Mouse (Mus musculus) embryonic facial prominence, embryonic 11.5 days (tissue): ENCODE measurements around the gene Ptprg. TPM values are rescaled to one million over a fixed set of nuclear protein-coding genes. Genes with fewer than 3 reads are reported as not detected.
"Not testable (repeated sequence)": the region's sequence is repeated elsewhere in the genome, so short reads cannot be mapped to it uniquely, and the experiment has no call there.

Experiments
- ATAC-seq: fragments of 200-750 bp; cut with Nextera tagmentation; replicated peaks from 2 replicates; pipeline ENCODE4 v1.8.0; 2017; ENCODE audit warnings: low read depth; ENCODE audit not compliant: insufficient number of reproducible peaks, low FRiP score, low TSS enrichment
- DNase-seq: peaks from one replicate; pipeline ENCODE4 v3.0.0-alpha.2; 2015; ENCODE audit warnings: low spot score
- H3K27ac ChIP-seq: fragments of 300-500 bp; sonication (generic); replicated peaks from 2 replicates; pipeline ENCODE4 v1.5.1; 2014; ENCODE audit warnings: mild to moderate bottlenecking, low read depth, low read length, control low read depth
- H3K27me3 ChIP-seq: fragments of 300-500 bp; sonication (generic); 2 replicates; pipeline ENCODE4 v1.6.1; 2014; ENCODE audit warnings: mild to moderate bottlenecking, low read length, moderate library complexity, mixed read lengths; ENCODE audit not compliant: control insufficient read depth, insufficient read depth
- H3K36me3 ChIP-seq: fragments of 300-500 bp; sonication (generic); replicated peaks from 2 replicates; pipeline ENCODE4 v1.6.1; 2014; ENCODE audit warnings: low read depth, mild to moderate bottlenecking, low read length, moderate library complexity, mixed read lengths; ENCODE audit not compliant: control insufficient read depth, insufficient read depth
- H3K4me1 ChIP-seq: fragments of 300-500 bp; sonication (generic); 2 replicates; pipeline ENCODE4 v1.6.1; 2014; ENCODE audit warnings: low read length, mixed read lengths; ENCODE audit not compliant: control insufficient read depth, insufficient read depth
- H3K4me2 ChIP-seq: fragments of 300-500 bp; sonication (generic); 2 replicates; pipeline ENCODE4 v1.6.1; 2014; ENCODE audit warnings: low read depth, mild to moderate bottlenecking, control low read depth, low read length, moderate library complexity
- H3K4me3 ChIP-seq: fragments of 300-500 bp; sonication (generic); 2 replicates; pipeline ENCODE4 v1.5.1; 2014; ENCODE audit warnings: low read depth, low read length, control low read depth
- H3K9ac ChIP-seq: fragments of 300-500 bp; sonication (generic); replicated peaks from 2 replicates; pipeline ENCODE4 v1.6.1; 2014; ENCODE audit warnings: mild to moderate bottlenecking, control low read depth, low read length
- H3K9me3 ChIP-seq: fragments of 300-500 bp; sonication (generic); replicated peaks from 2 replicates; pipeline ENCODE4 v1.6.1; 2016; ENCODE audit warnings: mild to moderate bottlenecking, low read length, inconsistent platforms, mixed read lengths; ENCODE audit not compliant: control insufficient read depth
- WGBS: fragments of 180-500 bp; shearing (Covaris S2); extraction: QIAGEN DNeasy Blood & Tissue Kit; methylation state at CpG from one replicate; pipeline ENCODE4 v1.1.7; 2014; 5-methylcytosine and 5-hydroxymethylcytosine counted together
- polyA plus RNA-seq: library from polyadenylated mRNA; unstranded; fragments of >200 nt; fragmentation: Nextera tagmentation; extraction: Ambion mirVana; gene quantifications from 2 replicates; pipeline ENCODE4 v1.2.1, GENCODE M21; 2014

The Ptprg gene
- polyA plus RNA-seq, 1 experiment from 2014 or later, result 28.7 TPM

DNA sequence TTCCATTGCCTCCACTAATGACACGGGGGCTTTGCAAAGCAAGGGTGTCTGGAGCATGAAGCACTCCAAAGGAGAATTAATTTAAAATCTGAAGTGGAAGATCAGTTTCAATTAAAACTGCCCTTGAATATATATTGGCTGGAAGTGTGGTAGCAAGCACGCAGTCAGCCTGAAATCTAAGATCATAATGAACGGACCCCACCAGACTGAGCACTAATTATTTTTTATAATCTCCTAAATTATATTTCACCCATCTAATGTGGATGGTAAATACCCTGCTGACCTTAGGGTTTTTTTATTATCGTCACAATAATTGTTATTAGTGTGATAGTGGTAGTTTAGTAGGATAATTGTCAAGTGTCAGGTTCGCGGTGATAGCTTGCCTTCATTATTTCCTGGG, 397.0 kb downstream of the Ptprg start:
- DNase-seq (no peak), ATAC-seq (no peak)
- no peak overlapping the region for H3K4me2 ChIP-seq
- no peaks in the 10 kb centered on the region for H3K36me3 ChIP-seq
- H3K4me3 ChIP-seq, result no peak overlapping the region
- H3K4me1 ChIP-seq, result no peaks in the 10 kb centered on the region
- H3K9ac ChIP-seq, result no peak overlapping the region
- H3K27me3 ChIP-seq, result no peaks in the 10 kb centered on the region
- H3K9me3 ChIP-seq, result no peaks in the 10 kb centered on the region
- 84% methylated on average over 6 of the region's 6 CpGs for WGBS
- H3K27ac ChIP-seq, result no peak overlapping the region

- WGBS, result 85% methylated on average over 6 of the region's 6 CpGs
- Histone ChIP-seq H3K9ac (no peak overlapping the region), H3K9me3 (no peaks in the 10 kb centered on the region), H3K4me2 (no peak overlapping the region), H3K27ac (no peak overlapping the region), H3K36me3 (no peaks in the 10 kb centered on the region), H3K27me3 (no peaks in the 10 kb centered on the region), H3K4me3 (no peak overlapping the region), H3K4me1 (no peaks in the 10 kb centered on the region)
- DNase-seq (no peak), ATAC-seq (no peak)
Observed at GRCm38 (mm10) chr14:11955020-11955882, 401.9 kb downstream of the Ptprg start.

- no peak for DNase-seq
- no peak for ATAC-seq
- WGBS, result 80% methylated on average over 15 of the region's 15 CpGs
- H3K4me1 ChIP-seq, result no peaks in the 10 kb centered on the region
- no peaks in the 10 kb centered on the region for H3K36me3 ChIP-seq
- H3K4me2 ChIP-seq, result no peak overlapping the region
- no peak overlapping the region for H3K4me3 ChIP-seq
- no peak overlapping the region for H3K27ac ChIP-seq
- no peak overlapping the region for H3K9ac ChIP-seq
- H3K27me3 ChIP-seq, result no peaks in the 10 kb centered on the region
- no peaks in the 10 kb centered on the region for H3K9me3 ChIP-seq
Observed at GRCm38 (mm10) chr14:11960269-11961121, 407.2 kb downstream of the Ptprg start.

DNA sequence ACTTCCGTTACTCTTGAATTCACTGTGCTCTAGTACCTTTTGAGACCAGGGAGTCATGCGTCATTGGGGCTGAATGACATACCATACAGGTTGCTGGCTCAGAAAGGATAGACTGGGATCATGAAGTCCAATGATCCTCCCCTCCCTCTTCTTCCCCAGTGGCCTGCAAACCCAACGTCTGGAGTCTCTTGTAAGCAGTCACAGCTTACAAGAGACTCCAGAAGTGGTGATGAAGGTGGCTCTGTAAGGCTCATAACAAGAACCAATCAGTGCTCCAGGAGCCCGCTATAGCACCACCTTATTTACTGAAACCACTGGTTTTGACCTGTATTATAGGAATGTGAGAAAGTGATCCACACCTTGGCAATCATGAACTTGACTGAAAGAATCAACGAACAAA, 408.8 kb downstream of the Ptprg start:
- Histone ChIP-seq H3K4me1 (no peaks in the 10 kb centered on the region), H3K36me3 (no peaks in the 10 kb centered on the region), H3K27ac (no peak overlapping the region), H3K4me3 (no peak overlapping the region), H3K9ac (no peak overlapping the region), H3K4me2 (no peak overlapping the region), H3K27me3 (no peaks in the 10 kb centered on the region), H3K9me3 (no peaks in the 10 kb centered on the region)
- ATAC-seq (no peak), DNase-seq (no peak)
- 86% methylated on average over 5 of the region's 5 CpGs for WGBS

GRCm38 (mm10) chr14:11962561-11962960, 409.2 kb downstream of the Ptprg start:
- Histone ChIP-seq H3K4me3 (no peak overlapping the region), H3K36me3 (no peaks in the 10 kb centered on the region), H3K27ac (no peak overlapping the region), H3K27me3 (no peaks in the 10 kb centered on the region), H3K9me3 (no peaks in the 10 kb centered on the region), H3K4me2 (no peak overlapping the region), H3K4me1 (no peaks in the 10 kb centered on the region), H3K9ac (no peak overlapping the region)
- no peak for DNase-seq
- 82% methylated on average over 8 of the region's 8 CpGs for WGBS
- no peak for ATAC-seq

GRCm38 (mm10) chr14:11963791-11964190, 410.5 kb downstream of the Ptprg start:
- Histone ChIP-seq H3K9ac (no peak overlapping the region), H3K9me3 (no peaks in the 10 kb centered on the region), H3K4me2 (no peak overlapping the region), H3K27ac (no peak overlapping the region), H3K4me3 (no peak overlapping the region), H3K4me1 (no peaks in the 10 kb centered on the region), H3K36me3 (no peaks in the 10 kb centered on the region), H3K27me3 (no peaks in the 10 kb centered on the region)
- 93% methylated on average over 10 of the region's 10 CpGs for WGBS
- DNase-seq, result no peak
- ATAC-seq, result no peak

DNA sequence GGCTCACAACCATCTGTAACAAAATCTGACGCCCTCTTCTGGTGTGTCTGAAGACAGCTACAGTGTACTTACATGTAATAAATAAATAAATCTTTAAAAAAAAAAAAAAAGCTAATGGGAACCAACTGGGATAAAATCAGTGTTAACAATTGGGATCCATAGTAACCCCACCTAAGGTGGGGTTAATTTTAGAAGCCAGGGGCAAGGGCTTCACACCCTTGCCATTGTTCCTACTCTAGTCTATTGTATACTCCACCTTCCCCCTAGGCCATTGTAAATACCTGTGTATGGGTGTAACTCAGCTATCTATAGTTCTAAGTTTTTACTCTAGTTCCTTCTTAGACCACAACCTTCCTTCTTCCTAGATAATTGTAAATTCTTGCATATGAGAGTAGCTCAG, 411.0 kb downstream of the Ptprg start:
- H3K9me3 ChIP-seq, H3K4me3 ChIP-seq, H3K9ac ChIP-seq, H3K36me3 ChIP-seq, H3K27ac ChIP-seq, H3K27me3 ChIP-seq, H3K4me2 ChIP-seq, H3K4me1 ChIP-seq, DNase-seq, ATAC-seq: not testable (repeated sequence)
- no CpG with 5 or more reads among the region's 1 CpGs for WGBS

- Histone ChIP-seq H3K9ac (no peak overlapping the region), H3K9me3 (no peaks in the 10 kb centered on the region), H3K4me2 (no peak overlapping the region), H3K27me3 (no peaks in the 10 kb centered on the region), H3K27ac (no peak overlapping the region), H3K36me3 (no peaks in the 10 kb centered on the region), H3K4me3 (no peak overlapping the region), H3K4me1 (no peaks in the 10 kb centered on the region)
- WGBS, result 49% methylated on average over 5 of the region's 5 CpGs
- DNase-seq (no peak), ATAC-seq (no peak)
Observed at GRCm38 (mm10) chr14:11965878-11966277, 412.5 kb downstream of the Ptprg start.
